Comparison of ENCODE assay signal across 13 mouse cellular contexts in the genomic region with DNA sequence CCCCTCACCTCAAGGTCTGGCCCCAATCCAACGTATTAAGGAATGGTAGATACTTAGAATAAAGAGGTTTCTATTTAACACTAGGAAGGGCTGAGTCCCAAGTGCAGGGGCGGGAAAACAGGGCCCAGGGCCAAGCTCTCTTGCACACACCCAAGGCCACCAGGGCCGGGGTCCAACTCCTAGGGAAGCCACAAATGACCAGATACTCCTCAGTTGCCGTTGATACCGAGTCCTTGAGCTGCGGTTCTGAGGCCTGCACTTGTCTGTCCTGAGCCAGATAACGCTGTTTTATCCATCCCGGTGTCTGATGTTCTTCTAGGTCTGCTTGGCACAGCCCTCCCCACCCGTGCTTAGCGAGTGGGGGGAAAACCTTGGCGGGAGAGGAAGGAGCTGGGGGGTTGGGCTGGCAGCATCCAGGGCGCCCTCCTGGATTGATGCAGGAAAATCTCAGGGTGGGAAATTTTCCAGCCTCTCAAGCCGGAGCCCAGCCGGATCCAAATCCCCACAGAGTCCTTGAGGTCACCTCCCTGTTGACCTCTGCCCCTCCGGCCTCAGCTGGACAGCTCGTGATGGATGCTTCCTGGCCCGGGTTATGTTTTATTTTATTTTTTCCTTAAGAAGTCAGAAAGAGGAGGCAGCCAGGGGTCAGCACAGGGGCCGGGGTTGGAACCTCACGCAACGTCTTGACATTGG. TPM values are rescaled to one million over a fixed set of nuclear protein-coding genes. Genes with fewer than 3 reads are reported as not detected.
DNase-seq lines count a peak whose midpoint lies in the region; ATAC-seq and TF ChIP-seq lines count a peak whose summit lies in the region.
"Had no signal": no experiment of that assay in that cellular context is flagged by ENCODE, and none has a peak within 500 bp of the region (broad histone marks: within the 10 kb centered on the region; RNA-seq: fewer than 3 reads in every experiment).

No protein-coding gene starts in this region.

- H3K27ac ChIP-seq in liver, embryonic 14.5 days = no peak overlapping the region

- H3K9me3 ChIP-seq in liver, embryonic 14.5 days (ENCODE audit: control insufficient read depth, low read length) = no peaks in the 10 kb centered on the region

- H3K36me3 ChIP-seq in liver, embryonic 14.5 days (replicated peaks; ENCODE audit: control insufficient read depth, insufficient read depth, low read depth) = no peaks in the 10 kb centered on the region

- no peak overlapping the region for H3K9ac ChIP-seq in liver, embryonic 14.5 days (replicated peaks)

- no peaks in the 10 kb centered on the region for H3K27me3 ChIP-seq in liver, embryonic 14.5 days (ENCODE audit: control insufficient read depth, insufficient read depth, low read length)

- no peak for TF ChIP-seq EP300 in liver, embryonic 14.5 days (IDR thresholded peaks at IDR 0.05; ENCODE audit: low read depth)

- 57% methylated on average over 20 of the region's 20 CpGs for WGBS in liver, embryonic 14.5 days (ENCODE audit: insufficient replicate concordance)

- H3K4me3 ChIP-seq in liver, embryonic 14.5 days (ENCODE audit: insufficient read depth in 1 of 2, low read depth in 2 of 2, low read length in 2 of 2) = no peak overlapping the region

- H3K4me1 ChIP-seq in liver, embryonic 14.5 days (replicated peaks; ENCODE audit: control insufficient read depth in 2 of 2, insufficient read depth in 2 of 2, low read length in 1 of 2) = peaks cover 0 to 2% of the 10 kb centered on the region in 2 experiments; a peak in 1 of 4 replicates

- no peak overlapping the region for H3K4me2 ChIP-seq in liver, embryonic 14.5 days (ENCODE audit: low read depth)

- no peak for TF ChIP-seq CTCF in liver, embryonic 14.5 days (IDR thresholded peaks at IDR 0.05; ENCODE audit: low read depth)

- 0 out of 2 replicates have a peak, but pooled peaks have one; percentile 36 for ATAC-seq in liver, embryonic 14.5 days (ENCODE audit: insufficient read depth)
- no peak for ATAC-seq in megakaryocyte, adult 5-6 weeks (ENCODE audit: poor library complexity, severe bottlenecking)
- ATAC-seq in monocyte, adult 5-6 weeks (replicated peaks; ENCODE audit: insufficient number of reproducible peaks, low FRiP score, low TSS enrichment, poor library complexity, severe bottlenecking) = no peak

- peak; percentile 54 for DNase-seq in gastrocnemius, postnatal 14 days
- DNase-seq in gastrocnemius, adult 18-20 months (ENCODE audit: low spot score) = no peak
- DNase-seq in ovary, adult 18-20 months (ENCODE audit: low spot score) = peak; percentile 97
- no peak for DNase-seq in ovary, postnatal 10 days (ENCODE audit: low spot score)
- no peak for DNase-seq in liver, embryonic 14.5 days (ENCODE audit: low read depth in 3 of 3, low spot score in 3 of 3)
- DNase-seq in cerebellum, adult 18-20 months = no peak
- DNase-seq: B cell, adult 2 months; cerebellum, adult 2 months; midbrain, embryonic 14.5 days had no signal

- intact Hi-C loops in gastrocnemius, postnatal 14 days (cut with DNase I; ENCODE audit: low total_unique reads) = no loop called here

RNA-seq across cellular contexts. Expression of gene Bloc1s3, which starts 12.5 kb away (rescaled TPM):
- total RNA-seq in gastrocnemius, postnatal 14 days (2021) = 1 to 10 TPM; 1.7 to 2.1 TPM
- 1 to 10 TPM; 1.9 to 2.2 TPM for total RNA-seq in gastrocnemius, adult 18-20 months (2021)
- 2.0 and 2.7 TPM in 2 replicates for polyA plus RNA-seq in liver, embryonic 14.5 days (2012; rRNA removed)
- polyA plus RNA-seq in liver, embryonic 14.5 days (2014; fragmentation: Nextera tagmentation; extraction: Ambion mirVana) = 0.39 and 0.56 TPM in 2 replicates
- 3.9 and 6.2 TPM in 2 replicates for total RNA-seq in megakaryocyte, adult 5-6 weeks (2015)
- total RNA-seq in megakaryocyte, adult 5-6 weeks (2017) = 2.7 and 4.0 TPM in 2 replicates
- 3.5 to 4.4 TPM (median 4.0 TPM) in 3 replicates for total RNA-seq in monocyte, adult 5-6 weeks (2017)

RNA-seq across cellular contexts. Expression of gene Trappc6a, which starts 12.5 kb away (rescaled TPM):
- 10 to 100 TPM; 19.9 to 20.0 TPM for total RNA-seq in gastrocnemius, postnatal 14 days (2021)
- 1 to 10 TPM; 9.0 to 9.4 TPM for total RNA-seq in gastrocnemius, adult 18-20 months (2021)
- 24.1 and 28.1 TPM in 2 replicates for polyA plus RNA-seq in liver, embryonic 14.5 days (2012; rRNA removed)
- 40.0 and 40.2 TPM in 2 replicates for polyA plus RNA-seq in liver, embryonic 14.5 days (2014; fragmentation: Nextera tagmentation; extraction: Ambion mirVana)
- total RNA-seq in megakaryocyte, adult 5-6 weeks (2015) = 27.1 and 32.1 TPM in 2 replicates
- total RNA-seq in megakaryocyte, adult 5-6 weeks (2017) = 15.3 and 18.0 TPM in 2 replicates
- 19.9 to 35.2 TPM (median 23.4 TPM) in 3 replicates for total RNA-seq in monocyte, adult 5-6 weeks (2017)

RNA-seq across cellular contexts. Expression of gene Nkpd1, which starts 22.0 kb away (rescaled TPM):
- total RNA-seq in gastrocnemius, postnatal 14 days (2021) = not detected
- not detected for total RNA-seq in gastrocnemius, adult 18-20 months (2021)
- 0.01 and 0.04 TPM in 2 replicates for polyA plus RNA-seq in liver, embryonic 14.5 days (2012; rRNA removed)
- polyA plus RNA-seq in liver, embryonic 14.5 days (2014; fragmentation: Nextera tagmentation; extraction: Ambion mirVana) = not detected in 2 replicates
- total RNA-seq in megakaryocyte, adult 5-6 weeks (2015) = 0.23 TPM in 1 of 2 replicates, not detected in the other
- not detected in 2 replicates for total RNA-seq in megakaryocyte, adult 5-6 weeks (2017)
- not detected in 3 replicates for total RNA-seq in monocyte, adult 5-6 weeks (2017)
- polyA plus RNA-seq: heart, postnatal 0 days; stomach, embryonic 14.5 days had no signal

RNA-seq across cellular contexts. Expression of gene Exoc3l2, which starts 32.5 kb away (rescaled TPM):
- under 1 TPM; 0.47 to 0.74 TPM for total RNA-seq in gastrocnemius, postnatal 14 days (2021)
- total RNA-seq in gastrocnemius, adult 18-20 months (2021) = 1 to 10 TPM in 1 of 2 experiments, under 1 TPM in 1; 0.57 to 1.5 TPM
- 1.7 and 1.9 TPM in 2 replicates for polyA plus RNA-seq in liver, embryonic 14.5 days (2012; rRNA removed)
- polyA plus RNA-seq in liver, embryonic 14.5 days (2014; fragmentation: Nextera tagmentation; extraction: Ambion mirVana) = 0.48 and 0.78 TPM in 2 replicates
- 0.09 and 0.14 TPM in 2 replicates for total RNA-seq in megakaryocyte, adult 5-6 weeks (2015)
- total RNA-seq in megakaryocyte, adult 5-6 weeks (2017) = 0.28 and 0.62 TPM in 2 replicates
- total RNA-seq in monocyte, adult 5-6 weeks (2017) = 0.11 to 1.4 TPM (median 0.49 TPM) in 3 replicates

RNA-seq across cellular contexts. Expression of gene Mark4, which starts 37.0 kb away (rescaled TPM):
- total RNA-seq in gastrocnemius, postnatal 14 days (2021) = 10 to 100 TPM; 12.6 to 14.1 TPM
- 10 to 100 TPM; 18.5 to 20.8 TPM for total RNA-seq in gastrocnemius, adult 18-20 months (2021)
- 2.4 and 2.5 TPM in 2 replicates for polyA plus RNA-seq in liver, embryonic 14.5 days (2012; rRNA removed)
- polyA plus RNA-seq in liver, embryonic 14.5 days (2014; fragmentation: Nextera tagmentation; extraction: Ambion mirVana) = 0.80 and 2.5 TPM in 2 replicates
- total RNA-seq in megakaryocyte, adult 5-6 weeks (2015) = 11.4 and 14.7 TPM in 2 replicates
- 6.4 and 9.4 TPM in 2 replicates for total RNA-seq in megakaryocyte, adult 5-6 weeks (2017)
- total RNA-seq in monocyte, adult 5-6 weeks (2017) = 9.0 to 21.1 TPM (median 9.6 TPM) in 3 replicates

Comparison
In these comparisons a context has a peak if more than half of its experiments do, and no peak if none do; other contexts are left out.
1. DNase-seq: peak in gastrocnemius, postnatal 14 days (single experiment) and ovary, adult 18-20 months (single experiment); none in gastrocnemius, adult 18-20 months (single experiment), ovary, postnatal 10 days (single experiment), liver, embryonic 14.5 days (0 of 3) and cerebellum, adult 18-20 months (0 of 2).